In the genomic region with DNA sequence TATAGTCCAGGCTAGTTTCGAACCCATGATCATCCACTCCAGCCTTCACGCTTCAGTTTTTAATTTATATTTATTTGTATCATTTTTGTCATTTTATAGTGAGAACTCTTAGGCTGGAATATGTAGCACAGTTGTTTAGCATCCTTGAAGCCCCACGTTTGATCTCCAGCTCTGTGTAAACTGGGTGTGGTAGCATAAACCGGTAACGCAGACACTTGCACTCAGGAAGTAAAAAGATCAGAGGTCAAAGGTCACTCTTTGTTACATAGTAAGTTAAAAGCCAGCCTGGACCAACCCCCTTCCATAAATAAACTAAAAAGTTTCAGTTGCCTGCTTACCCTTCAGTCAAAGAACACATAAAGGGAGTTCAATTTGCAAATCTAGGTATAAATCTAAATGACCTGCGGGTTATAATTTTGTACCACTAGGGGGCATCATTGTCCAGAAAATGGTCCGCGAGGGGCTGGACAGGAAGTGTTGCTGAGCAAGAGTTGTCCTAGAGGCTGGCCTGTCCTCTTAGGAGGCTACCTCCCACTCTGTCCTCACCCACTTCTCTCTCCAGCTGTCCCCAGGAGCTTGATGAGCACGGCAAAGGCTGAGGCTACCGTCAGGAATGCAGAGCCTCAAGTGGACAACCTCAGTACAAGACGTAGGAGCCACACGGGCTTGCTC, we compare ENCODE assay signal across 8 mouse cellular contexts. TPM values are rescaled to one million over a fixed set of nuclear protein-coding genes. Genes with fewer than 3 reads are reported as not detected.
DNase-seq lines count a peak whose midpoint lies in the region; ATAC-seq and TF ChIP-seq lines count a peak whose summit lies in the region.

No protein-coding gene starts in this region.

- DNase-seq in 3T3-L1 (ENCODE audit: low read depth, low spot score) (peak; percentile 89), MEL (ENCODE audit: low read depth, low spot score) (peak; percentile 66)
- peak; percentile 63 for DNase-seq in embryo, embryonic 11.5 days (ENCODE audit: low read depth, low spot score)
- DNase-seq in heart, adult 18-20 months, result peak; percentile 79 to 86
- peak; percentile 50 for DNase-seq in thymus, postnatal 0 days (ENCODE audit: low spot score)

- no peaks in the 10 kb centered on the region for H3K36me3 ChIP-seq in MEL (ENCODE audit: control insufficient read depth in 1 of 2, insufficient read depth in 2 of 2, low read length in 2 of 2)
- peaks cover 5% of the 10 kb centered on the region; the same call in 1 of the 2 replicates for H3K36me3 ChIP-seq in intestine, embryonic 15.5 days
- H3K36me3 ChIP-seq in limb, embryonic 12.5 days, result peaks cover 45% of the 10 kb centered on the region
- peaks cover 1% of the 10 kb centered on the region; the same call in 1 of the 2 replicates for H3K36me3 ChIP-seq in midbrain, embryonic 13.5 days

- peaks cover 0 to 5% of the 10 kb centered on the region in 2 experiments; a peak in 1 of 4 replicates for H3K4me1 ChIP-seq in MEL (ENCODE audit: control insufficient read depth in 1 of 2, insufficient read depth in 2 of 2, low read length in 2 of 2)
- H3K4me1 ChIP-seq in intestine, embryonic 15.5 days (replicated peaks), result peaks cover 3% of the 10 kb centered on the region
- H3K4me1 ChIP-seq in limb, embryonic 12.5 days (replicated peaks), result peaks cover 8% of the 10 kb centered on the region; the same call in 1 of the 2 replicates
- H3K4me1 ChIP-seq in midbrain, embryonic 13.5 days (replicated peaks), result 0 out of 2 replicates have a peak, but pooled peaks cover 3% of the 10 kb centered on the region

- TF ChIP-seq EP300 in MEL (IDR thresholded peaks at IDR 0.05; ENCODE audit: low read depth in 1 of 2, low read length in 2 of 2), result no peak

- TF ChIP-seq POLR2A in MEL (IDR thresholded peaks at IDR 0.05; ENCODE audit: control insufficient read depth in 1 of 2, insufficient read depth in 1 of 2, low read depth in 1 of 2, low read length in 2 of 2, poor library complexity in 1 of 2), result no peak

- ATAC-seq in intestine, embryonic 15.5 days, result peak; percentile 71
- ATAC-seq in limb, embryonic 12.5 days (ENCODE audit: insufficient number of reproducible peaks, insufficient read depth, low FRiP score, low TSS enrichment, low read depth), result peak; percentile 54; the same call in 1 of the 2 replicates
- peak; percentile 80 for ATAC-seq in midbrain, embryonic 13.5 days

- H3K27me3 ChIP-seq in MEL (ENCODE audit: control insufficient read depth in 1 of 2, insufficient read depth in 2 of 2, low read length in 2 of 2), result peaks cover 5 to 15% of the 10 kb centered on the region in 2 experiments
- no peaks in the 10 kb centered on the region for H3K27me3 ChIP-seq in intestine, embryonic 15.5 days (replicated peaks)
- H3K27me3 ChIP-seq in limb, embryonic 12.5 days, result no peaks in the 10 kb centered on the region
- no peaks in the 10 kb centered on the region for H3K27me3 ChIP-seq in midbrain, embryonic 13.5 days

- H3K4me3 ChIP-seq in MEL (ENCODE audit: control insufficient read depth in 1 of 2, insufficient read depth in 1 of 2, low read depth in 2 of 2, low read length in 2 of 2), result no peak overlapping the region
- H3K4me3 ChIP-seq in intestine, embryonic 15.5 days (replicated peaks), result no peak overlapping the region
- no peak overlapping the region for H3K4me3 ChIP-seq in limb, embryonic 12.5 days (replicated peaks)
- H3K4me3 ChIP-seq in midbrain, embryonic 13.5 days (replicated peaks), result no peak overlapping the region

- no peak overlapping the region for H3K4me2 ChIP-seq in intestine, embryonic 15.5 days (replicated peaks)
- H3K4me2 ChIP-seq in limb, embryonic 12.5 days, result no peak overlapping the region
- no peak overlapping the region for H3K4me2 ChIP-seq in midbrain, embryonic 13.5 days (replicated peaks)

- no peaks in the 10 kb centered on the region for H3K79me2 ChIP-seq in MEL (ENCODE audit: control insufficient read depth, insufficient read depth, low read length, poor library complexity)

- 35% methylated on average over 12 of the region's 12 CpGs for WGBS in intestine, embryonic 15.5 days
- WGBS in limb, embryonic 12.5 days, result 43% methylated on average over 12 of the region's 12 CpGs
- 52% methylated on average over 12 of the region's 12 CpGs for WGBS in midbrain, embryonic 13.5 days

- H3K9me3 ChIP-seq in MEL (replicated peaks; ENCODE audit: insufficient read depth, low read length), result no peaks in the 10 kb centered on the region
- no peaks in the 10 kb centered on the region for H3K9me3 ChIP-seq in intestine, embryonic 15.5 days
- H3K9me3 ChIP-seq in limb, embryonic 12.5 days, result no peaks in the 10 kb centered on the region
- H3K9me3 ChIP-seq in midbrain, embryonic 13.5 days, result no peaks in the 10 kb centered on the region

- no peak overlapping the region for H3K27ac ChIP-seq in MEL (ENCODE audit: control insufficient read depth, low read depth, low read length)
- no peak overlapping the region for H3K27ac ChIP-seq in intestine, embryonic 15.5 days
- H3K27ac ChIP-seq in limb, embryonic 12.5 days, result no peak overlapping the region; the same call in 1 of the 2 replicates
- H3K27ac ChIP-seq in midbrain, embryonic 13.5 days, result 0 out of 2 replicates have a peak overlapping the region, but pooled peaks have one; percentile 25

- peak; percentile 68 for TF ChIP-seq RAD21 in MEL (IDR thresholded peaks at IDR 0.05; ENCODE audit: low read depth, low read length)

- no peak overlapping the region for H3K9ac ChIP-seq in MEL (ENCODE audit: control insufficient read depth, low read depth, low read length, poor library complexity, severe bottlenecking)
- H3K9ac ChIP-seq in intestine, embryonic 15.5 days, result no peak overlapping the region
- no peak overlapping the region for H3K9ac ChIP-seq in limb, embryonic 12.5 days (replicated peaks)
- no peak overlapping the region for H3K9ac ChIP-seq in midbrain, embryonic 13.5 days (replicated peaks)

- peak; percentile 58 to 72 (median 72) for TF ChIP-seq CTCF in MEL (IDR thresholded peaks at IDR 0.05 in 2 of 3, conservative IDR thresholded peaks at IDR 0.05 in 1 of 3; ENCODE audit: control insufficient read depth in 1 of 3, insufficient read depth in 1 of 3, low read depth in 2 of 3, low read length in 3 of 3, poor library complexity in 1 of 3, severe bottlenecking in 1 of 3)

TF ChIP-seq in MEL, 35 proteins besides CTCF, POLR2A, EP300 and RAD21:
- TF ChIP-seq GABPA (IDR thresholded peaks at IDR 0.05; ENCODE audit: low read depth, low read length) (no peak), SMC3 (IDR thresholded peaks at IDR 0.05; ENCODE audit: low read depth, low read length) (peak; percentile 44)
TF ChIP-seq in MEL: peak in this region for 1.

RNA-seq across cellular contexts. Expression of a gene that starts 19.1 kb away (rescaled TPM):
- 19.3 and 23.9 TPM in 2 replicates for total RNA-seq in MEL (2012; rRNA removed)
- 100 to 1,000 TPM in 1 of 2 experiments, 10 to 100 TPM in 1; 20.6 to 106 TPM for polyA plus RNA-seq in MEL (2012; ENCODE audit: insufficient read depth in 1 of 2, insufficient read length in 2 of 2, low read depth in 1 of 2, low replicate concordance in 2 of 2, missing spikeins in 1 of 2)
- 10 to 100 TPM; 61.4 to 72.6 TPM for total RNA-seq in heart, adult 18-20 months (2021)
- 42.2 and 43.3 TPM in 2 replicates for polyA plus RNA-seq in intestine, embryonic 15.5 days (2015; fragmentation: Nextera tagmentation; extraction: Ambion mirVana)
- polyA plus RNA-seq in limb, embryonic 12.5 days (2016; fragmentation: Nextera tagmentation; extraction: Ambion mirVana), result 20.9 and 21.7 TPM in 2 replicates
- polyA plus RNA-seq in midbrain, embryonic 13.5 days (2015; fragmentation: Nextera tagmentation; extraction: Ambion mirVana), result 39.6 and 41.2 TPM in 2 replicates
- 43.9 and 44.1 TPM in 2 replicates for polyA plus RNA-seq in thymus, postnatal 0 days (2015; fragmentation: Nextera tagmentation; extraction: Ambion mirVana)

RNA-seq across cellular contexts. Expression of a gene that starts 37.6 kb away (rescaled TPM):
- 35.1 and 40.3 TPM in 2 replicates for total RNA-seq in MEL (2012; rRNA removed)
- 10 to 100 TPM in 1 of 2 experiments, not detected in 1; 61.5 TPM for polyA plus RNA-seq in MEL (2012; ENCODE audit: insufficient read depth in 1 of 2, insufficient read length in 2 of 2, low read depth in 1 of 2, low replicate concordance in 2 of 2, missing spikeins in 1 of 2)
- total RNA-seq in heart, adult 18-20 months (2021), result 100 to 1,000 TPM; 199 to 208 TPM
- polyA plus RNA-seq in intestine, embryonic 15.5 days (2015; fragmentation: Nextera tagmentation; extraction: Ambion mirVana), result 29.7 and 31.6 TPM in 2 replicates
- polyA plus RNA-seq in limb, embryonic 12.5 days (2016; fragmentation: Nextera tagmentation; extraction: Ambion mirVana), result 10.8 and 12.4 TPM in 2 replicates
- 5.0 and 6.2 TPM in 2 replicates for polyA plus RNA-seq in midbrain, embryonic 13.5 days (2015; fragmentation: Nextera tagmentation; extraction: Ambion mirVana)
- 8.4 and 10.5 TPM in 2 replicates for polyA plus RNA-seq in thymus, postnatal 0 days (2015; fragmentation: Nextera tagmentation; extraction: Ambion mirVana)

RNA-seq across cellular contexts. Expression of a gene that starts 37.7 kb away (rescaled TPM):
- 4.2 and 4.6 TPM in 2 replicates for total RNA-seq in MEL (2012; rRNA removed)
- polyA plus RNA-seq in MEL (2012; ENCODE audit: insufficient read depth in 1 of 2, insufficient read length in 2 of 2, low read depth in 1 of 2, low replicate concordance in 2 of 2, missing spikeins in 1 of 2), result 10 to 100 TPM in 1 of 2 experiments, not detected in 1; 14.1 TPM
- total RNA-seq in heart, adult 18-20 months (2021), result 10 to 100 TPM; 11.6 to 12.6 TPM
- polyA plus RNA-seq in intestine, embryonic 15.5 days (2015; fragmentation: Nextera tagmentation; extraction: Ambion mirVana), result 13.9 and 14.3 TPM in 2 replicates
- polyA plus RNA-seq in limb, embryonic 12.5 days (2016; fragmentation: Nextera tagmentation; extraction: Ambion mirVana), result 14.8 and 15.2 TPM in 2 replicates
- 15.7 and 16.5 TPM in 2 replicates for polyA plus RNA-seq in midbrain, embryonic 13.5 days (2015; fragmentation: Nextera tagmentation; extraction: Ambion mirVana)
- polyA plus RNA-seq in thymus, postnatal 0 days (2015; fragmentation: Nextera tagmentation; extraction: Ambion mirVana), result 11.8 and 13.9 TPM in 2 replicates
